Mouse (Mus musculus) liver, embryonic 15.5 days (tissue): ENCODE measurements around the gene Trim42. TPM values are rescaled to one million over a fixed set of nuclear protein-coding genes. Genes with fewer than 3 reads are reported as not detected.

Experiments used
- ATAC-seq: fragments of 200-750 bp; cut with Nextera tagmentation; 2 replicates; pipeline ENCODE4 v1.8.0; 2017; ENCODE audit warnings: moderate number of reproducible peaks, mild to moderate bottlenecking, moderate library complexity; ENCODE audit not compliant: insufficient read depth
- H3K27ac ChIP-seq: fragments of 300-500 bp; sonication (generic); replicated peaks from 2 replicates; pipeline ENCODE4 v1.5.1; 2015; ENCODE audit warnings: mild to moderate bottlenecking, inconsistent platforms
- H3K27me3 ChIP-seq: fragments of 300-500 bp; sonication (generic); 2 replicates; pipeline ENCODE4 v1.6.1; 2015; ENCODE audit warnings: mild to moderate bottlenecking, inconsistent platforms
- H3K36me3 ChIP-seq: fragments of 300-500 bp; sonication (generic); replicated peaks from 2 replicates; pipeline ENCODE4 v1.6.1; 2015; ENCODE audit warnings: moderate library complexity, mild to moderate bottlenecking, inconsistent platforms
- H3K4me1 ChIP-seq: fragments of 300-500 bp; sonication (generic); replicated peaks from 2 replicates; pipeline ENCODE4 v1.6.1; 2015; ENCODE audit warnings: inconsistent platforms
- H3K4me2 ChIP-seq: fragments of 300-500 bp; sonication (generic); 2 replicates; pipeline ENCODE4 v1.6.1; 2015; ENCODE audit warnings: moderate library complexity, mild to moderate bottlenecking, inconsistent platforms
- H3K4me3 ChIP-seq: fragments of 300-500 bp; sonication (generic); replicated peaks from 2 replicates; pipeline ENCODE4 v1.5.1; 2015; ENCODE audit warnings: mild to moderate bottlenecking, inconsistent platforms
- H3K9ac ChIP-seq: fragments of 300-500 bp; sonication (generic); 2 replicates; pipeline ENCODE4 v1.6.1; 2015; ENCODE audit warnings: moderate library complexity, mild to moderate bottlenecking, inconsistent platforms
- H3K9me3 ChIP-seq: fragments of 300-500 bp; sonication (generic); replicated peaks from 2 replicates; pipeline ENCODE4 v1.6.1; 2016; ENCODE audit warnings: inconsistent platforms
- WGBS: fragments of 180-500 bp; shearing (Covaris S2); methylation state at CpG from one replicate; pipeline ENCODE4 v1.1.7; 2015; ENCODE audit warnings: mixed read lengths; ENCODE audit not compliant: insufficient replicate concordance; 5-methylcytosine and 5-hydroxymethylcytosine counted together
- polyA plus RNA-seq: library from polyadenylated mRNA; unstranded; fragments of >200 nt; fragmentation: Nextera tagmentation; extraction: Ambion mirVana; gene quantifications from 2 replicates; pipeline ENCODE4 v1.2.1, GENCODE M21; 2015

Trim42 gene
- polyA plus RNA-seq = not detected in 2 replicates

DNA sequence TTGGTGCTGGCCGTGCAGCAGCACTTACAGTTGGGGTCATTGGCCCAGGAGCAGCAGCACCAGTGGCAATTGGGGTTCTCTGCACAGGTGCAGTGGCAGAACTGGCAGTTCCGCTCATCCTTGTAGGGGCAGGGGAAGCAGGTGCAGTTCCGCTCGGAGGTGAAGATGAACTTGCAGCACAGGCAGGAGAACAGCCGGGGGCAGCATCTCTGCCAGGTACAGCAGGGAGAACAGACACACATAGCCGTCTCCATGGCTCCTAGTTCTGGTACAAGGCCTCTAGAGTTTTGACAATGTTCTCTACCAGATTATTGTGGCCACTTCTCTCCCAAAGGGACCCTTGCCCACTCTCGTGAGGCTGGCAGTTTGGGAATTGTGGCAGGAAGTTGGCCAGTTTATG, at the start of gene Trim42:
TSS of gene Trim42 (minus strand) at position 368 of the 400 bp plus-strand sequence.
- 56% methylated on average over 7 of the region's 7 CpGs for WGBS
- H3K27ac ChIP-seq = no peak within 1 kb of the TSS

DNA sequence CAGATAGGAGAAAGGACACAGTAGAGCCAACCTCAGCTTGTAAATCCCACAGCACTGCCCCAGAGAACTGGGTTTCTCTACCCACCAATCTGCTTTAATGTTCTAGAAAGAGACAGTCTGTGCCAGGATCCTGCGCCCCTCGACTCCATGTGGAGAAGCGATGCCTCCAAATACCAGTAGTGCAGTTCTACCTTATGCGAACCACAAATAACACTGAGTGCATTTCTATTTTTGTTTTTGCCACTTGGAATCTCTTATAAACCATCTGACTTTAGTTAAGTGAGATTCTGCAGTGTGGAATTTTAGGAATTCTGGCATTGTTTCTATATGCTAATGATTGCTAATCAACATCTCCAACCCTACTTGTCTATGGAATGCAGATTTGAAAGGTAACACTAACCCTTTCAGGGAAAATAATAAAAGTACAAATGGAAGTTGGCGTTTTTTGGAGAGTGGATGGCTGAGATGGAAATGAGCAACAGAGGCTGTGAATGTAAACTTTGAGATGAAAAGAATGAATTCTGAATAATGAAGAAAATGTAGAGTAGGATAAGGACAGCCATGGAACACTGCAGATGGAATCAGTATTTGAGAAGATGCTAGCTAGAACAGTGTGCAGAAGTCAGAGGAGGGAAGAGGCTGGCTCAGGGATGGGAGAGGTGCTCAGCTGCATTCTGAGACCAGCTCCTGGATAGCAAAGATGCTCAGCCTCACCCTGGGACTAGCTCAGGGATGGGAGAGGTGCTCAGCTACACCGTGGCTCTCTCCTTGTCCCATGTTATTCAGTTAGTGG, 45.3 kb upstream of the Trim42 start:
- H3K4me1 ChIP-seq = no peaks in the 10 kb centered on the region
- H3K9ac ChIP-seq = no peak overlapping the region
- no peaks in the 10 kb centered on the region for H3K27me3 ChIP-seq
- H3K9me3 ChIP-seq = no peaks in the 10 kb centered on the region
- no peak overlapping the region for H3K27ac ChIP-seq
- H3K36me3 ChIP-seq = no peaks in the 10 kb centered on the region
- no peak overlapping the region for H3K4me3 ChIP-seq
- WGBS = 56% methylated on average over 6 of the region's 6 CpGs
- H3K4me2 ChIP-seq = no peak overlapping the region
- ATAC-seq = no peak

More for the DNA sequence above, at the start of gene Trim42:
- H3K9ac ChIP-seq = no peak within 1 kb of the TSS
- no peaks in the 10 kb centered on the region for H3K36me3 ChIP-seq
- ATAC-seq = no peak
- H3K9me3 ChIP-seq = no peaks in the 10 kb centered on the region
- no peak within 1 kb of the TSS for H3K4me2 ChIP-seq
- H3K4me3 ChIP-seq = no peak within 1 kb of the TSS
- H3K4me1 ChIP-seq = no peaks in the 10 kb centered on the region
- no peaks in the 10 kb centered on the region for H3K27me3 ChIP-seq

DNA sequence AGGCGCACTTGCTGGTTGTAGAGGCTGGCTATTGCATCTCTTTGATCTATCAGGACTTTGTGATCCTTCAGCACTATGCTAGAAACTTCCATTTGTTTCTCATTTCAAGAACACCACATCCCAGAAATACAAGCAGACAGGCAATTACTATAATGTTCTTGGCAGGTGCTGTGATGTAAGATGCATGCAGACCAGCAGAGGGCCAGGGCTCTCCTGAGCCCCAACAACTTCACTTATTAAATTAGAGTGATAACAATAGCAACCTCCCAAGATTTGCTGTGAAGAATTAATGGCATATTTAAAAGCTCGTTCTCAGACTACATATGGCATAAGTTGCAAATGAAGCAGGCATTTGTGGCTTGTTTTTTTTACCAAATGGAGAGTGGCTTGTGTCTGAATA, 38.4 kb upstream of the Trim42 start:
- H3K4me2 ChIP-seq = no peak overlapping the region
- no peaks in the 10 kb centered on the region for H3K4me1 ChIP-seq
- ATAC-seq = no peak
- 53% methylated on average over 2 of the region's 2 CpGs for WGBS
- H3K9ac ChIP-seq = no peak overlapping the region
- no peaks in the 10 kb centered on the region for H3K27me3 ChIP-seq
- no peak overlapping the region for H3K27ac ChIP-seq
- no peaks in the 10 kb centered on the region for H3K36me3 ChIP-seq
- H3K9me3 ChIP-seq = no peaks in the 10 kb centered on the region
- H3K4me3 ChIP-seq = no peak overlapping the region

DNA sequence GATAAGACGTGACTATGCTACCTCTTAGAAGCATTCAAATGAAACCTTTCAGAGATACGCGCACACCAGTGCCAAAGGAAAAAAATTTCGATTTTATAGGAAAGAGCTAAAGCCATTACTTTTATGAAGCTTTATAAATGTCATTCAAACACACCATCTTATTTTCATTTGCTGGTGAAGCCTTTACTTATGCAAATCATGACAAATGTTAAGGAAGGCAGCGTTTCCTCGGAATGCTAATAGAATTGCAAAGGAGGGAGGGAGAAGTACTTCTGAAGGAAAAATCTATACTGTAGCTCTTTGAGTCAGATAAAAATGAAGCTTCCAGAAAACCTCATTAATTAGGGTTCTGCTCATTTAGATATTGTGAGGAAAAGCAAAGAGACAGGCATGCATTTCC, 13.3 kb downstream of the Trim42 start:
- Histone ChIP-seq H3K4me2 (no peak overlapping the region), H3K9ac (no peak overlapping the region), H3K4me3 (no peak overlapping the region), H3K9me3 (no peaks in the 10 kb centered on the region), H3K27ac (no peak overlapping the region), H3K27me3 (no peaks in the 10 kb centered on the region), H3K36me3 (no peaks in the 10 kb centered on the region), H3K4me1 (no peaks in the 10 kb centered on the region)
- no peak for ATAC-seq
- WGBS = 59% methylated on average over 6 of the region's 6 CpGs

DNA sequence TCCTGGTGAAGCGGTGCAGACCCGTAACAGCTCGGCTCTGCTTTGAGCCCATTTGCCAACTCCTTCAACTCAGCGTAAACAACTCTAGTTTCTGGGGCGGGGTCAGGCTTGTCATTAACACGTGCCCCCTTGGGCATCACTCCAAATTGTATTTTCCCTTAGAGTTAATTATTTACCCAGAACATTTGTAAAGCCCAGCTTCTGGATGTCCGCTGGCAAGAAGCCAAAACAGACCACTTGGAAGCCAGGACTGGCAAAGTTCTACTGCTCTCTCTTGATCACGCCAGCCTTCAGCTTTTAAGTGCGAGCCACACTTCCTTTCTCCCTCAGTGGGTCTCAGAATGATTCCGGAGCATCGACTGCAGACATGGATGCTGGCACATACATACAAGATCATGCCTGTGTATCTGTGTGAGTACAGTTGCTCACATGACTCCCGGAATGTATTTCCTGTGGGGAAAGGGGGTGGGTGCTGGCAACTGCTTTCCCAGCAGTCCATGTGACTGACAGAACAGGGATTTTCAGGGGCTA, 24.9 kb downstream of the Trim42 start:
- Histone ChIP-seq H3K36me3 (no peaks in the 10 kb centered on the region), H3K4me2 (no peak overlapping the region; the same call in 1 of the 2 replicates), H3K9me3 (no peaks in the 10 kb centered on the region), H3K27ac (no peak overlapping the region), H3K4me3 (no peak overlapping the region), H3K27me3 (no peaks in the 10 kb centered on the region), H3K4me1 (no peaks in the 10 kb centered on the region), H3K9ac (no peak overlapping the region)
- peak; percentile 40; the same call in 1 of the 2 replicates for ATAC-seq
- WGBS = 50% methylated on average over 12 of the region's 12 CpGs

DNA sequence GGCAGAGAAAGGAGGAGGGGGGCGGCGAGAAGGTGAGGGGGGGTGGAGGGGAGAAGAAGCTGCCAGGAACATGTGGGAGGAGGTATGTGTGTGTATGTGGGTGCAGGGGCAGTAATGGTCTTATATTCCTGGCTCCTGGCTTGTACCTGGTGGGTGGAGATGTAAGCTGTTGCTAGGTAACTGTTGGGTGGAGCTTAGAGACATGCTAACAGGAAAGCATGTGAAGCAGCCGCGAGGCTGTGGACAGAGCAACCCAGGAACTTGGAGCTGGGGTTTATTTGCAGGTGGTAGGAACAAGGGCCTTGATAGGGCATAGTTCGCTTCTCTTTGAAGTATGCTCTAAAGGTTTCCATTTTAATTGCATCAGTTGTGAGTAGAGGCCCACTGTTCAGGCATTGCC, 28.0 kb downstream of the Trim42 start:
- 45% methylated on average over 5 of the region's 5 CpGs for WGBS
- ATAC-seq = no peak

DNA sequence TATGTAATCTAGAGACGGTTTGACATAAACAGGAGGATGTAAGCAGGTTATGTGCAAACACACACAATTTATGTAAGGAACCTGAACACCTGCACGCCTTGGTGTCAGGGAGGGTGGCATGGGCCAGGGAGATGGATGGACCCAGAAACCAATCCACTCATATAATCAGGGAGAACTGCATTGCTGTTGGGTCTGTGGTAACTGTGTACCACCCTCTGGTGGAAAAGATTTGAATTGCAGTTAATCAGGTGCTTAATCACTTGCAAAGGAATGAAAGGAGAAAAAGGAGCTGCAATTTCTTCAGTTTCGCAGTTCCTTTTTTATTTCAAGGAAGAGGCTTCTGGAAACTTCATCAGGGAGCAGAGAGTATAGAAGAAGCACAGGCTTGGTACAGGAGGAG, 46.9 kb downstream of the Trim42 start:
- H3K9me3 ChIP-seq = no peaks in the 10 kb centered on the region
- H3K4me1 ChIP-seq = no peaks in the 10 kb centered on the region
- no peak overlapping the region for H3K4me3 ChIP-seq
- no peak overlapping the region for H3K27ac ChIP-seq
- H3K36me3 ChIP-seq = no peaks in the 10 kb centered on the region
- 51% methylated on average over 3 of the region's 3 CpGs for WGBS
- no peaks in the 10 kb centered on the region for H3K27me3 ChIP-seq
- ATAC-seq = no peak
- no peak overlapping the region for H3K4me2 ChIP-seq
- H3K9ac ChIP-seq = no peak overlapping the region

More for the DNA sequence above, 28.0 kb downstream of the Trim42 start:
- Histone ChIP-seq H3K9me3 (no peaks in the 10 kb centered on the region), H3K9ac (no peak overlapping the region), H3K4me2 (no peak overlapping the region), H3K27me3 (no peaks in the 10 kb centered on the region), H3K4me3 (no peak overlapping the region), H3K27ac (no peak overlapping the region), H3K36me3 (no peaks in the 10 kb centered on the region), H3K4me1 (no peaks in the 10 kb centered on the region)

DNA sequence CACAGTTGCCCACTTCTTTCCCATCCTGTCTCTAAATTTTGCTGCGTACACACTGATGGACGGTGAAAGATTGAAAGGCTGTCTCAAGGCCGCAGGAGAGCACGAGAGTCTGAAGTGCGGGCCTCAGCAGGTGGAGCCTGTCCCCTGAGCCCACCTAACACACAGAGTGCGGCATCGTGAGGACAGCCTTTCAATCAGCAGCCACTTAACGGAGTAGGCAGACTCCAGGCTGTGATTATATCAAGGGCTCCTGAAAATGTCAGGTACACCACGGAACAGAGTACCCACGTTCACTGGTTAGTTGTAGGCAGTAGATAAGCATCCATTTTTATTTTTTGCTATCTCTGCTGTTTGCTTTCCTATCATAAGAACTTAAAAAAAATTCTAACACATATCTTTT, 47.6 kb downstream of the Trim42 start:
- no peak for ATAC-seq
- H3K9ac ChIP-seq = no peak overlapping the region
- no peaks in the 10 kb centered on the region for H3K9me3 ChIP-seq
- no peak overlapping the region for H3K27ac ChIP-seq
- H3K4me2 ChIP-seq = no peak overlapping the region
- no peaks in the 10 kb centered on the region for H3K4me1 ChIP-seq
- no peaks in the 10 kb centered on the region for H3K27me3 ChIP-seq
- 64% methylated on average over 10 of the region's 10 CpGs for WGBS
- no peaks in the 10 kb centered on the region for H3K36me3 ChIP-seq
- no peak overlapping the region for H3K4me3 ChIP-seq

DNA sequence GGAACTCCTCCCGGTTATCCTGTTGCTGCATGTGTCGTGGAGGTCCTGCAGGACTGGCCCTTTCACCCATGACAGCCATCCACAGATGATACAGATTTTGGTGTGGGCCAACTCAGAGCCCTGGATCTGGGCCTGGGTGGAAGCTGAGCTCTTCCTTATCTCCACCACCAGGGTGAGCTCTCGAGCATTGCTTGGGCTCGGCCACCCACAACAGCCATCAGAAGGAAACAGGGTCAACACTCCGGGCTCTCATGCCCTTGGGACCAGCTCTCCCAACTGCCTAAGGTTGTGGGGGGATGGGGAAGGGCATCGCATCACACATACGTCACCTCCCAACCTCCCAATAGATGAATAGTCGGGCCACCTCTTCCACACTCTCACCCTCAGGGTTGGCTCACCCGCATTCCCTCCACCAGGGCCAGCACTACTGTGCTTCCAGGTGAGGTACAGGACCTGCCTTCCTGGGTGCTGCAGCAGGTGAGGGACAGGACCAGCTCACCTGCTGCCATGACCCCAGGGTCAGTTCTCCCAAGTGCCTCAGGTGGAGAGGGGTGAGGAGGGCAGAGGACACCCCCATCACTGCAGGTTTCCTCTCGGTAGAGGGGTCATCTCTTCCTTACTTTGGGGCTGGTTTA, 54.2 kb downstream of the Trim42 start:
- H3K27me3 ChIP-seq = no peaks in the 10 kb centered on the region
- 52% methylated on average over 10 of the region's 10 CpGs for WGBS
- ATAC-seq = no peak

DNA sequence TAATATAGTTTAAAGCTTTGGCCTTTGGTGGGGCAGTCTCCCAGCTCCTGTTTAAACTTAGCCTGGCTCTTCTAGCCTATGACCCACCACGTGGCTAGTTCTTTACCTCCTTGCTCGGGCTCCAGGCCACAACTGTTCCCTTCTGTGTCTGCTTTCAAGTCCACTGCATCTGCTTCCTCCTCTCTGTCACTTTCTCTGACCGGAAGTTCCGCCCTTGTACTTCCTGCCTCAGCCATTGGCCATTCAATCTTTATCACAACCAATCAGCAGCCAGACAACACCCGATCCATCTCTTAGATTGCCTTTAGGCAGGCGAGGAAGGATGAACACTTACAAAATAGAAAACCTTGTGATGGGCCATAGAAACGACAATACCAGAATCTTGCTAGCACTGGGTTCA, 58.1 kb downstream of the Trim42 start:
- H3K4me2 ChIP-seq = no peak overlapping the region
- H3K27me3 ChIP-seq = no peaks in the 10 kb centered on the region
- ATAC-seq = no peak
- H3K36me3 ChIP-seq = no peaks in the 10 kb centered on the region
- H3K27ac ChIP-seq = no peak overlapping the region
- no peak overlapping the region for H3K9ac ChIP-seq
- WGBS = 54% methylated on average over 7 of the region's 7 CpGs
- H3K9me3 ChIP-seq = no peaks in the 10 kb centered on the region
- no peaks in the 10 kb centered on the region for H3K4me1 ChIP-seq
- H3K4me3 ChIP-seq = no peak overlapping the region

More for the DNA sequence above, 54.2 kb downstream of the Trim42 start:
- Histone ChIP-seq H3K27ac (no peak overlapping the region), H3K4me1 (no peaks in the 10 kb centered on the region), H3K4me3 (no peak overlapping the region), H3K9ac (no peak overlapping the region), H3K4me2 (no peak overlapping the region), H3K36me3 (no peaks in the 10 kb centered on the region), H3K9me3 (no peaks in the 10 kb centered on the region)

DNA sequence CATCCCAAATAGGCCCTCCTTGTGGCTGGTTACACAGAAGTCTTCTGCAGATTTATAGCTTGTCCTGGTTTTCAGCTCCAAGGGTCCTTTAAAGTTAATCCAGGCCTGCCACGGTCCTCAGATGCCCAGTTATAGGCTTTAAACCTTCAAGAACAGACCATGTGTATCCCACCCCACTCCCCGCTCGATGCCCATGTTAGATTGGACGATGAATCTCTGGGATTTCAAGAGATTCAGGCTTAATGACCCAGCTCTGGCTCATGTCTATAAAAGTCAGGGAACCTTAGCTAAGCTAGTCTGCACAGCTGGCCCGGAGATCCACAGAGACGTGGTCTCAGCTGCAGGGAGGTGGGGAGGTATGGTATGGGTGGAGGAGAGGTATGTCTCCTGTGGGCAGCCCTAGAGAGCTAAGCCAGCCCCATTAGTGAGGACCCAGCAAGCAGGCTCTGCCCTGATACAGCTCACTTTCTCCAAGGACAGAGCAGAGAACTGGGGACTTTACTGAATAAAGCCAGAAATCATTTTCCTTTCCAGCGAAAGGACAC, 60.2 kb downstream of the Trim42 start:
- Histone ChIP-seq H3K27ac (no peak overlapping the region), H3K4me2 (no peak overlapping the region), H3K4me1 (no peaks in the 10 kb centered on the region), H3K4me3 (no peak overlapping the region), H3K9ac (no peak overlapping the region), H3K36me3 (no peaks in the 10 kb centered on the region), H3K27me3 (no peaks in the 10 kb centered on the region), H3K9me3 (no peaks in the 10 kb centered on the region)
- ATAC-seq = no peak
- 69% methylated on average over 7 of the region's 7 CpGs for WGBS
